Mouse (Mus musculus) embryonic facial prominence, embryonic 12.5 days (tissue): ENCODE measurements around the gene Olfr357. TPM values are rescaled to one million over a fixed set of nuclear protein-coding genes. Genes with fewer than 3 reads are reported as not detected.

ENCODE experiments used
- ATAC-seq: fragments of 200-750 bp; cut with Nextera tagmentation; 2 replicates; pipeline ENCODE4 v1.8.0; 2017; ENCODE audit not compliant: insufficient number of reproducible peaks, insufficient read depth, low FRiP score, low TSS enrichment
- H3K27ac ChIP-seq: fragments of 300-500 bp; sonication (generic); 2 replicates; pipeline ENCODE4 v1.5.1; 2016; ENCODE audit warnings: mild to moderate bottlenecking
- H3K27me3 ChIP-seq: fragments of 300-500 bp; sonication (generic); 2 replicates; pipeline ENCODE4 v1.6.1; 2016; ENCODE audit warnings: mild to moderate bottlenecking, moderate library complexity
- H3K36me3 ChIP-seq: fragments of 300-500 bp; sonication (generic); 2 replicates; pipeline ENCODE4 v1.6.1; 2016; ENCODE audit warnings: mild to moderate bottlenecking
- H3K4me1 ChIP-seq: fragments of 300-500 bp; sonication (generic); 2 replicates; pipeline ENCODE4 v1.6.1; 2016
- H3K4me2 ChIP-seq: fragments of 300-500 bp; sonication (generic); replicated peaks from 2 replicates; pipeline ENCODE4 v1.6.1; 2016; ENCODE audit warnings: mild to moderate bottlenecking, moderate library complexity
- H3K4me3 ChIP-seq: fragments of 300-500 bp; sonication (generic); 2 replicates; pipeline ENCODE4 v1.5.1; 2016; ENCODE audit warnings: mild to moderate bottlenecking
- H3K9ac ChIP-seq: fragments of 300-500 bp; sonication (generic); 2 replicates; pipeline ENCODE4 v1.6.1; 2016; ENCODE audit warnings: mild to moderate bottlenecking, moderate library complexity
- H3K9me3 ChIP-seq: fragments of 300-500 bp; sonication (generic); 2 replicates; pipeline ENCODE4 v1.6.1; 2016; ENCODE audit warnings: mild to moderate bottlenecking, moderate library complexity
- WGBS: fragments of 180-500 bp; shearing (Covaris S2); methylation state at CpG from one replicate; pipeline ENCODE4 v1.1.7; 2016; 5-methylcytosine and 5-hydroxymethylcytosine counted together
- polyA plus RNA-seq: library from polyadenylated mRNA; unstranded; fragments of >200 nt; fragmentation: Nextera tagmentation; extraction: Ambion mirVana; gene quantifications from 2 replicates; pipeline ENCODE4 v1.2.1, GENCODE M21; 2016

The Olfr357 gene
- polyA plus RNA-seq, result not detected in 2 replicates

DNA sequence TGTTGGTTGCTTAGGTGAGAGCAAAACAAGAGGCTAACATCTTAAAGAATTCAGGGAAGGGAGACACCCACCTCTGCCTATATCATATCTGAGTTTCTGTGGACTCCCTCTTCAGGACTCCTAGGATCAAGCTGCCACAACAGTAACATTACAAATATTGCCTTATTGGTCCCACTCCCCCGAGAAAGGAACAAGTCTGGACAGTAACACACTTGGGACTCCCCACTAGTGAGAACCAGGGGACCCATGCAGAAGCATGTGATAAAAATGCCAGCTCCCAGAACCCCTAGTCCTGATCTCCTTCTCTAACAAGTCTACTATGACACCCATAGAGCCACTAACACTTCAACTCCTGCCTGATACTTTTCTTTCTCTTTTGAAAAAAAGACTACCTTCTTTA is at the start of gene Olfr357:
TSS of gene Olfr357 (plus strand) at position 301 of the 400 bp plus-strand sequence.
- Histone ChIP-seq H3K27me3 (no peaks in the 10 kb centered on the region), H3K4me1 (no peaks in the 10 kb centered on the region), H3K27ac (no peak within 1 kb of the TSS), H3K4me2 (no peak within 1 kb of the TSS), H3K9ac (no peak within 1 kb of the TSS), H3K4me3 (no peak within 1 kb of the TSS), H3K9me3 (peaks cover 3% of the 10 kb centered on the region; the same call in 1 of the 2 replicates), H3K36me3 (no peaks in the 10 kb centered on the region)
- 61% methylated on average over 1 of the region's 1 CpGs for WGBS
- no peak for ATAC-seq

- no peaks in the 10 kb centered on the region for H3K4me1 ChIP-seq
- 82% methylated on average over 1 of the region's 1 CpGs for WGBS
- no peak overlapping the region for H3K4me2 ChIP-seq
- H3K4me3 ChIP-seq, result no peak overlapping the region
- no peak overlapping the region for H3K9ac ChIP-seq
- no peak overlapping the region for H3K27ac ChIP-seq
- no peaks in the 10 kb centered on the region for H3K27me3 ChIP-seq
- no peaks in the 10 kb centered on the region for H3K36me3 ChIP-seq
- no peak for ATAC-seq
- H3K9me3 ChIP-seq, result peaks cover 3% of the 10 kb centered on the region; the same call in 1 of the 2 replicates
These were observed 3.4 kb downstream of the Olfr357 start for GRCm38 (mm10) chr2:36997030-36997429.

- Histone ChIP-seq H3K27me3 (no peaks in the 10 kb centered on the region), H3K4me2 (no peak within 1 kb of the TSS), H3K9me3 (peaks cover 15% of the 10 kb centered on the region; the same call in 1 of the 2 replicates), H3K27ac (no peak within 1 kb of the TSS), H3K36me3 (no peaks in the 10 kb centered on the region), H3K9ac (no peak within 1 kb of the TSS), H3K4me1 (no peaks in the 10 kb centered on the region), H3K4me3 (no peak within 1 kb of the TSS)
- no peak for ATAC-seq
These were observed 15.6 kb downstream of the Olfr357 start, which contains the start of gene Olfr358 for GRCm38 (mm10) chr2:37009235-37009634. TSS of gene Olfr358 (minus strand) at chr2:37009335.

Other genes with a start within 250 kb of the Olfr357 start
- not detected in 2 replicates for gene Olfr348, start 209.6 kb upstream of the Olfr357 start, polyA plus RNA-seq
- gene Olfr50, start 203.3 kb upstream of the Olfr357 start, polyA plus RNA-seq, result not detected in 2 replicates
- not detected in 2 replicates for gene Olfr3, start 176.8 kb upstream of the Olfr357 start, polyA plus RNA-seq
- not detected in 2 replicates for gene Olfr350, start 147.5 kb upstream of the Olfr357 start, polyA plus RNA-seq
- not detected in 2 replicates for gene Olfr351, start 131.2 kb upstream of the Olfr357 start, polyA plus RNA-seq
- gene Olfr352, start 125.4 kb upstream of the Olfr357 start, polyA plus RNA-seq, result not detected in 2 replicates
- gene Olfr353, start 100.9 kb upstream of the Olfr357 start, polyA plus RNA-seq, result not detected in 2 replicates
- gene Olfr354, start 88.1 kb upstream of the Olfr357 start, polyA plus RNA-seq, result not detected in 2 replicates
- gene Olfr355, start 64.9 kb upstream of the Olfr357 start, polyA plus RNA-seq, result not detected in 2 replicates
- gene Olfr356, start 56.7 kb upstream of the Olfr357 start, polyA plus RNA-seq, result not detected in 2 replicates
- not detected in 2 replicates for gene Olfr358, start 15.5 kb downstream of the Olfr357 start, polyA plus RNA-seq
- gene Olfr360, start 71.9 kb downstream of the Olfr357 start, polyA plus RNA-seq, result not detected in 2 replicates
- gene Olfr361, start 95.5 kb downstream of the Olfr357 start, polyA plus RNA-seq, result not detected in 2 replicates
- not detected in 2 replicates for gene Olfr362, start 124.1 kb downstream of the Olfr357 start, polyA plus RNA-seq
- not detected in 2 replicates for gene Olfr364-ps1, start 145.5 kb downstream of the Olfr357 start, polyA plus RNA-seq
- not detected in 2 replicates for gene Olfr365, start 194.4 kb downstream of the Olfr357 start, polyA plus RNA-seq
- not detected in 2 replicates for gene Olfr366, start 217.7 kb downstream of the Olfr357 start, polyA plus RNA-seq